Mouse (Mus musculus): Measurements from ENCODE around the gene Mrpl57. TPM values are rescaled to one million over a fixed set of nuclear protein-coding genes. Genes with fewer than 3 reads are reported as not detected.

Gene Mrpl57
- polyA plus RNA-seq, 2 experiments: 48.3 to 149 TPM

GRCm38 (mm10) chr14:57865256-57865655 is 39.2 kb downstream of the Mrpl57 start:
- no peak for DNase-seq (ENCODE audit: low read depth in 3 of 3, low spot score in 3 of 3)
- H3K9ac ChIP-seq (replicated peaks): no peak overlapping the region
- no peaks in the 10 kb centered on the region for H3K9me3 ChIP-seq (ENCODE audit: control insufficient read depth, low read length)
- H3K4me2 ChIP-seq (ENCODE audit: low read depth): no peak overlapping the region
- 0 out of 4 replicates have a peak, but pooled peaks cover 0 to 2% of the 10 kb centered on the region in 2 experiments for H3K4me1 ChIP-seq (replicated peaks; ENCODE audit: control insufficient read depth in 2 of 2, insufficient read depth in 2 of 2, low read length in 1 of 2)
- no peak overlapping the region for H3K4me3 ChIP-seq (ENCODE audit: insufficient read depth in 1 of 2, low read depth in 2 of 2, low read length in 2 of 2)
- H3K36me3 ChIP-seq (replicated peaks; ENCODE audit: control insufficient read depth, insufficient read depth, low read depth): no peaks in the 10 kb centered on the region; the same call in 1 of the 2 replicates
- TF ChIP-seq CTCF (IDR thresholded peaks at IDR 0.05; ENCODE audit: low read depth) (no peak), EP300 (IDR thresholded peaks at IDR 0.05; ENCODE audit: low read depth) (no peak)
- ATAC-seq (ENCODE audit: insufficient read depth): no peak
- no peak overlapping the region for H3K27ac ChIP-seq
- 38% methylated on average over 3 of the region's 3 CpGs for WGBS (ENCODE audit: insufficient replicate concordance)
- H3K27me3 ChIP-seq (ENCODE audit: control insufficient read depth, insufficient read depth, low read length): no peaks in the 10 kb centered on the region

- Histone ChIP-seq H3K36me3 (replicated peaks; ENCODE audit: control insufficient read depth, insufficient read depth, low read depth) (no peaks in the 10 kb centered on the region; the same call in 1 of the 2 replicates), H3K4me3 (ENCODE audit: insufficient read depth in 1 of 2, low read depth in 2 of 2, low read length in 2 of 2) (no peak overlapping the region), H3K27ac (no peak overlapping the region), H3K9ac (replicated peaks) (no peak overlapping the region), H3K9me3 (ENCODE audit: control insufficient read depth, low read length) (no peaks in the 10 kb centered on the region), H3K4me2 (ENCODE audit: low read depth) (no peak overlapping the region), H3K4me1 (replicated peaks; ENCODE audit: control insufficient read depth in 2 of 2, insufficient read depth in 2 of 2, low read length in 1 of 2) (0 out of 4 replicates have a peak, but pooled peaks cover 0 to 2% of the 10 kb centered on the region in 2 experiments), H3K27me3 (ENCODE audit: control insufficient read depth, insufficient read depth, low read length) (no peaks in the 10 kb centered on the region)
- DNase-seq (ENCODE audit: low read depth in 3 of 3, low spot score in 3 of 3) (no peak), ATAC-seq (ENCODE audit: insufficient read depth) (no peak)
- TF ChIP-seq CTCF (IDR thresholded peaks at IDR 0.05; ENCODE audit: low read depth) (no peak), EP300 (IDR thresholded peaks at IDR 0.05; ENCODE audit: low read depth) (no peak)
- 74% methylated on average over 3 of the region's 3 CpGs for WGBS (ENCODE audit: insufficient replicate concordance)
Observed at GRCm38 (mm10) chr14:57866676-57867276, 40.7 kb downstream of the Mrpl57 start.

- DNase-seq (ENCODE audit: low read depth in 3 of 3, low spot score in 3 of 3): no peak
- Histone ChIP-seq H3K27ac (no peak overlapping the region), H3K9ac (replicated peaks) (no peak overlapping the region), H3K4me3 (ENCODE audit: insufficient read depth in 1 of 2, low read depth in 2 of 2, low read length in 2 of 2) (no peak overlapping the region), H3K27me3 (ENCODE audit: control insufficient read depth, insufficient read depth, low read length) (no peaks in the 10 kb centered on the region), H3K9me3 (ENCODE audit: control insufficient read depth, low read length) (no peaks in the 10 kb centered on the region), H3K4me1 (replicated peaks; ENCODE audit: control insufficient read depth in 2 of 2, insufficient read depth in 2 of 2, low read length in 1 of 2) (no peaks in the 10 kb centered on the region; a peak in 1 of 4 replicates), H3K36me3 (replicated peaks; ENCODE audit: control insufficient read depth, insufficient read depth, low read depth) (no peaks in the 10 kb centered on the region), H3K4me2 (ENCODE audit: low read depth) (no peak overlapping the region)
- TF ChIP-seq EP300 (IDR thresholded peaks at IDR 0.05; ENCODE audit: low read depth) (no peak), CTCF (IDR thresholded peaks at IDR 0.05; ENCODE audit: low read depth) (no peak)
- 83% methylated on average over 9 of the region's 9 CpGs for WGBS (ENCODE audit: insufficient replicate concordance)
- ATAC-seq (ENCODE audit: insufficient read depth): no peak
Observed at GRCm38 (mm10) chr14:57877921-57878320, 51.9 kb downstream of the Mrpl57 start.

Small RNA genes lying within 50 kb of the gene (microRNA-seq; reads per million reads assigned to microRNA genes)
- not detected for gene Mir3077

Other genes with a start within 250 kb of the Mrpl57 start
- 5.1 and 6.8 TPM in 2 replicates for gene Xpo4, start 160.8 kb upstream of the Mrpl57 start, polyA plus RNA-seq (2012; rRNA removed)
- gene Xpo4, start 160.8 kb upstream of the Mrpl57 start, polyA plus RNA-seq (2014; fragmentation: Nextera tagmentation; extraction: Ambion mirVana): 14.5 and 17.5 TPM in 2 replicates
- gene Gm49361, start 80.1 kb upstream of the Mrpl57 start, polyA plus RNA-seq (2012; rRNA removed): not detected in 2 replicates
- not detected in 2 replicates for gene Gm49361, start 80.1 kb upstream of the Mrpl57 start, polyA plus RNA-seq (2014; fragmentation: Nextera tagmentation; extraction: Ambion mirVana)
- 2.6 and 3.2 TPM in 2 replicates for gene Lats2, start 67.8 kb upstream of the Mrpl57 start, polyA plus RNA-seq (2012; rRNA removed)
- 3.9 and 4.1 TPM in 2 replicates for gene Lats2, start 67.8 kb upstream of the Mrpl57 start, polyA plus RNA-seq (2014; fragmentation: Nextera tagmentation; extraction: Ambion mirVana)
- gene Sap18, start 28.1 kb upstream of the Mrpl57 start, polyA plus RNA-seq (2012; rRNA removed): 4.7 and 18.0 TPM in 2 replicates
- 6.0 and 13.3 TPM in 2 replicates for gene Sap18, start 28.1 kb upstream of the Mrpl57 start, polyA plus RNA-seq (2014; fragmentation: Nextera tagmentation; extraction: Ambion mirVana)
- 4.7 and 8.1 TPM in 2 replicates for gene Ska3, start within 50 bp of the Mrpl57 start, polyA plus RNA-seq (2012; rRNA removed)
- 9.6 and 10.4 TPM in 2 replicates for gene Ska3, start within 50 bp of the Mrpl57 start, polyA plus RNA-seq (2014; fragmentation: Nextera tagmentation; extraction: Ambion mirVana)
- 1.9 and 3.4 TPM in 2 replicates for gene Zdhhc20, start 64.0 kb downstream of the Mrpl57 start, polyA plus RNA-seq (2012; rRNA removed)
- 6.6 and 7.6 TPM in 2 replicates for gene Zdhhc20, start 64.0 kb downstream of the Mrpl57 start, polyA plus RNA-seq (2014; fragmentation: Nextera tagmentation; extraction: Ambion mirVana)
- gene Micu2, start 173.0 kb downstream of the Mrpl57 start, polyA plus RNA-seq (2012; rRNA removed): 9.0 and 13.6 TPM in 2 replicates
- 25.6 and 30.9 TPM in 2 replicates for gene Micu2, start 173.0 kb downstream of the Mrpl57 start, polyA plus RNA-seq (2014; fragmentation: Nextera tagmentation; extraction: Ambion mirVana)
- 0.08 and 0.10 TPM in 2 replicates for gene Fgf9, start 244.3 kb downstream of the Mrpl57 start, polyA plus RNA-seq (2012; rRNA removed)
- gene Fgf9, start 244.3 kb downstream of the Mrpl57 start, polyA plus RNA-seq (2014; fragmentation: Nextera tagmentation; extraction: Ambion mirVana): 0.25 and 0.51 TPM in 2 replicates